Mouse (Mus musculus) heart, adult 2 months (tissue): ENCODE data around the gene Tlr8.

Source experiments
- CTCF ChIP-seq: fragments of 200-600 bp; IDR thresholded peaks from 2 replicates; pipeline ENCODE4 v1.8.1; 2022; ENCODE audit warnings: antibody characterized with exemption, mild to moderate bottlenecking, moderate library complexity
- EP300 ChIP-seq: fragments of 200-500 bp; IDR thresholded peaks from 2 replicates; pipeline ENCODE4 v1.6.1; 2011; ENCODE audit warnings: low read depth, low read length, control low read depth; ENCODE audit not compliant: insufficient read depth

DNA sequence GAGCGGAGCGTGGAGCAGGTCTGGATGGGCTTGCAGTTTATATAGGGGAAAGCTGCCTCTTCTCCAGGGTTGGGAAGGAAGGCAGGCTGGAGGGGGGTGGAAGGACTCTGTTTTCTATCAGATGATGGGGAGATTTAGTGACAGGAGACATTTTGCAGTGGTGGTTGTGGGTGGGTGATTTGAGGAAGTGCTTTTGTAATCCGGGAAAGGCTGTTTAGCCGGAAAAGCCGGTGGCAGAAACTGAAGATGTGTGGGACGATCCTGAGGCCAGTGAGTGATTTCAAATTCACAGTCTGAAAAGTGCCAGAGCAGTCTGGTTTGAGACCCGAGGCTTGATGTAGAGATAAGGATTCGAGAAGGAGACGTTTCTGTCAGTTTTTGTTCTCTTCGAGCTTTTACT lies 12.4 kb upstream of the Tlr8 start:
- TF ChIP-seq CTCF (no peak), EP300 (no peak)
